Mouse (Mus musculus) heart, embryonic 11.5 days (tissue): ENCODE results near the gene Heatr5a. TPM values are rescaled to one million over a fixed set of nuclear protein-coding genes. Genes with fewer than 3 reads are reported as not detected.
A peak's percentile ranks its signal among the peaks of the same experiment; 100 is the strongest.

Experiments
- ATAC-seq: fragments of 200-750 bp; cut with Nextera tagmentation; replicated peaks from 2 replicates; pipeline ENCODE4 v1.8.0; 2017; ENCODE audit warnings: moderate library complexity; ENCODE audit not compliant: insufficient number of reproducible peaks, low FRiP score, low TSS enrichment
- H3K27ac ChIP-seq: fragments of 300-500 bp; sonication (generic); 2 replicates; pipeline ENCODE4 v1.5.1; 2014; ENCODE audit warnings: mild to moderate bottlenecking, low read depth, low read length
- H3K27me3 ChIP-seq: fragments of 300-500 bp; sonication (generic); 2 replicates; pipeline ENCODE4 v1.6.1; 2014; ENCODE audit warnings: mild to moderate bottlenecking, low read length, mixed read lengths; ENCODE audit not compliant: control insufficient read depth, insufficient read depth
- H3K36me3 ChIP-seq: fragments of 300-500 bp; sonication (generic); 2 replicates; pipeline ENCODE4 v1.6.1; 2014; ENCODE audit warnings: mild to moderate bottlenecking, low read length, moderate library complexity, mixed read lengths; ENCODE audit not compliant: control insufficient read depth, insufficient read depth
- H3K4me1 ChIP-seq: fragments of 300-500 bp; sonication (generic); 2 replicates; pipeline ENCODE4 v1.6.1; 2014; ENCODE audit warnings: low read length; ENCODE audit not compliant: control insufficient read depth, insufficient read depth
- H3K4me2 ChIP-seq: fragments of 300-500 bp; sonication (generic); 2 replicates; pipeline ENCODE4 v1.6.1; 2014; ENCODE audit warnings: mild to moderate bottlenecking, moderate library complexity
- H3K4me3 ChIP-seq: fragments of 300-500 bp; sonication (generic); 2 replicates; pipeline ENCODE4 v1.5.1; 2014; ENCODE audit warnings: low read depth, low read length
- H3K9ac ChIP-seq: fragments of 300-500 bp; sonication (generic); 2 replicates; pipeline ENCODE4 v1.6.1; 2014; ENCODE audit warnings: mild to moderate bottlenecking, low read depth, low read length, moderate library complexity
- H3K9me3 ChIP-seq: fragments of 300-500 bp; sonication (generic); replicated peaks from 2 replicates; pipeline ENCODE4 v1.6.1; 2016; ENCODE audit warnings: low read length; ENCODE audit not compliant: control insufficient read depth
- WGBS: fragments of 180-500 bp; shearing (Covaris S2); extraction: QIAGEN DNeasy Blood & Tissue Kit; methylation state at CpG from one replicate; pipeline ENCODE4 v1.1.7; 2014; ENCODE audit not compliant: insufficient replicate concordance; 5-methylcytosine and 5-hydroxymethylcytosine counted together
- polyA plus RNA-seq: library from polyadenylated mRNA; unstranded; fragments of >200 nt; fragmentation: Nextera tagmentation; extraction: Ambion mirVana; gene quantifications from 2 replicates; pipeline ENCODE4 v1.2.1, GENCODE M21; 2014

Gene Heatr5a
- polyA plus RNA-seq, 1 experiment from 2014 or later: 10.2 TPM

- no peaks in the 10 kb centered on the region for H3K9me3 ChIP-seq
- H3K36me3 ChIP-seq: no peaks in the 10 kb centered on the region
- H3K9ac ChIP-seq: no peak overlapping the region
These were observed 105.3 kb downstream of the Heatr5a start for GRCm38 (mm10) chr12:51865790-51866179.

GRCm38 (mm10) chr12:51865061-51865789 is 105.9 kb downstream of the Heatr5a start:
- Histone ChIP-seq H3K4me3 (no peak overlapping the region), H3K9me3 (no peaks in the 10 kb centered on the region), H3K9ac (no peak overlapping the region), H3K27ac (no peak overlapping the region), H3K4me2 (no peak overlapping the region), H3K27me3 (no peaks in the 10 kb centered on the region), H3K4me1 (peaks cover 3% of the 10 kb centered on the region; the same call in 1 of the 2 replicates), H3K36me3 (no peaks in the 10 kb centered on the region)
- no peak for ATAC-seq
- WGBS: 58% methylated on average over 9 of the region's 9 CpGs

More at GRCm38 (mm10) chr12:51865790-51866179, 105.3 kb downstream of the Heatr5a start:
- Histone ChIP-seq H3K4me2 (no peak overlapping the region), H3K27me3 (no peaks in the 10 kb centered on the region), H3K4me3 (no peak overlapping the region), H3K4me1 (peaks cover 3% of the 10 kb centered on the region; the same call in 1 of the 2 replicates), H3K27ac (no peak overlapping the region)
- WGBS: 74% methylated on average over 4 of the region's 4 CpGs
- ATAC-seq: no peak

GRCm38 (mm10) chr12:51863116-51864002 is 107.8 kb downstream of the Heatr5a start:
- Histone ChIP-seq H3K36me3 (no peaks in the 10 kb centered on the region), H3K27ac (no peak overlapping the region), H3K4me1 (peaks cover 3% of the 10 kb centered on the region; the same call in 1 of the 2 replicates), H3K9ac (no peak overlapping the region), H3K9me3 (no peaks in the 10 kb centered on the region), H3K4me3 (no peak overlapping the region), H3K4me2 (no peak overlapping the region), H3K27me3 (no peaks in the 10 kb centered on the region)
- no peak for ATAC-seq
- WGBS: 85% methylated on average over 14 of the region's 14 CpGs

- no peaks in the 10 kb centered on the region for H3K4me1 ChIP-seq
- no peak overlapping the region for H3K27ac ChIP-seq
- 75% methylated on average over 13 of the region's 13 CpGs for WGBS
- no peaks in the 10 kb centered on the region for H3K9me3 ChIP-seq
- no peaks in the 10 kb centered on the region for H3K27me3 ChIP-seq
- H3K36me3 ChIP-seq: no peaks in the 10 kb centered on the region
- ATAC-seq: no peak
- no peak overlapping the region for H3K4me3 ChIP-seq
- no peak overlapping the region for H3K9ac ChIP-seq
- H3K4me2 ChIP-seq: no peak overlapping the region
These were observed 112.7 kb downstream of the Heatr5a start for GRCm38 (mm10) chr12:51858134-51859028.

GRCm38 (mm10) chr12:51856768-51857295 is 114.3 kb downstream of the Heatr5a start:
- H3K4me1 ChIP-seq: no peaks in the 10 kb centered on the region; the same call in 1 of the 2 replicates
- 50% methylated on average over 8 of the region's 8 CpGs for WGBS
- H3K36me3 ChIP-seq: no peaks in the 10 kb centered on the region
- no peaks in the 10 kb centered on the region for H3K9me3 ChIP-seq
- no peak overlapping the region for H3K4me3 ChIP-seq
- H3K27me3 ChIP-seq: no peaks in the 10 kb centered on the region
- H3K4me2 ChIP-seq: no peak overlapping the region
- ATAC-seq: no peak
- H3K27ac ChIP-seq: no peak overlapping the region
- H3K9ac ChIP-seq: no peak overlapping the region

GRCm38 (mm10) chr12:51855872-51856271 is 115.2 kb downstream of the Heatr5a start:
- H3K4me2 ChIP-seq: no peak overlapping the region
- no peak for ATAC-seq
- WGBS: 80% methylated on average over 2 of the region's 2 CpGs
- H3K4me1 ChIP-seq: no peaks in the 10 kb centered on the region; the same call in 1 of the 2 replicates
- H3K36me3 ChIP-seq: no peaks in the 10 kb centered on the region
- no peak overlapping the region for H3K9ac ChIP-seq
- H3K27ac ChIP-seq: no peak overlapping the region
- no peaks in the 10 kb centered on the region for H3K9me3 ChIP-seq
- H3K4me3 ChIP-seq: no peak overlapping the region
- H3K27me3 ChIP-seq: no peaks in the 10 kb centered on the region

- H3K36me3 ChIP-seq: no peaks in the 10 kb centered on the region
- WGBS: 67% methylated on average over 7 of the region's 7 CpGs
- H3K4me3 ChIP-seq: no peak overlapping the region
- no peak for ATAC-seq
- H3K9ac ChIP-seq: no peak overlapping the region
- H3K4me1 ChIP-seq: no peaks in the 10 kb centered on the region; the same call in 1 of the 2 replicates
- H3K27me3 ChIP-seq: no peaks in the 10 kb centered on the region
- no peak overlapping the region for H3K27ac ChIP-seq
- no peaks in the 10 kb centered on the region for H3K9me3 ChIP-seq
- H3K4me2 ChIP-seq: no peak overlapping the region
These were observed 115.7 kb downstream of the Heatr5a start for GRCm38 (mm10) chr12:51855453-51855852.

- Histone ChIP-seq H3K27me3 (no peaks in the 10 kb centered on the region), H3K4me2 (peak overlapping the region; percentile 37), H3K36me3 (no peaks in the 10 kb centered on the region), H3K4me3 (peak overlapping the region; percentile 19; the same call in 1 of the 2 replicates), H3K9ac (no peak overlapping the region), H3K4me1 (no peaks in the 10 kb centered on the region; the same call in 1 of the 2 replicates), H3K27ac (peak overlapping the region; percentile 80; the same call in 1 of the 2 replicates), H3K9me3 (no peaks in the 10 kb centered on the region)
- peak; percentile 74 for ATAC-seq
- WGBS: 65% methylated on average over 4 of the region's 4 CpGs
These were observed 119.5 kb downstream of the Heatr5a start for GRCm38 (mm10) chr12:51851617-51852016.
